Mouse (Mus musculus): ENCODE results near the gene Cxcl1. TPM values are rescaled to one million over a fixed set of nuclear protein-coding genes. Genes with fewer than 3 reads are reported as not detected.
A peak's percentile ranks its signal among the peaks of the same experiment; 100 is the strongest.
"Not testable (repeated sequence)": the region's sequence is repeated elsewhere in the genome, so short reads cannot be mapped to it uniquely, and the experiment has no call there.

Gene Cxcl1
- total RNA-seq (2021) = under 1 TPM in 1 of 2 experiments, not detected in 1; 0.25 TPM
- long read RNA-seq, experiment 1 = 0 reads
- long read RNA-seq, experiment 2 = 0 reads

GRCm38 (mm10) chr5:90890519-90891463, at the start of gene Cxcl1:
Cxcl1 (plus strand) TSS chr5:90891241.
- peak; percentile 72 for DNase-seq (ENCODE audit: low spot score)

GRCm38 (mm10) chr5:90843891-90844290, 47.1 kb upstream of the Cxcl1 start:
- no peak for DNase-seq (ENCODE audit: low spot score)

DNA sequence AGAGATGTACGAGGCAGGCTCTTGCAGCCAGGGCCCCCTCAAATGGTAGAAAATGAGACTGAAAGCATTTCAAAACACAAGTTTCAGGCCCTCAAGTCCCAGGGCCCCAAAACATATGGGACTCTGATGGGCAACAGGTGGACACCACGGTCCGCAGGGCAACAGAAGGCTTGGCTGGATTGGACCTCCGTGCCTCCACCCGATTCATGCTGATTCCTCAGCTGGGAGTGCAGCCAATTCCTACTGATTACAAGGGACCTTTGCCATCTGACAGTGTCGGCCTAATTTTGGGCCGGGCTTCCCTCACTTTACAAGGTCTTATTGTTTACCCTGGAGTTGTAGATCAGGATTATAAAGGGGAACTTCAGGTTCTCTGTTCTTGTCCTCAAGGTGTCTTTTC, 40.9 kb upstream of the Cxcl1 start:
- not testable (repeated sequence) for DNase-seq (ENCODE audit: low spot score)

DNA sequence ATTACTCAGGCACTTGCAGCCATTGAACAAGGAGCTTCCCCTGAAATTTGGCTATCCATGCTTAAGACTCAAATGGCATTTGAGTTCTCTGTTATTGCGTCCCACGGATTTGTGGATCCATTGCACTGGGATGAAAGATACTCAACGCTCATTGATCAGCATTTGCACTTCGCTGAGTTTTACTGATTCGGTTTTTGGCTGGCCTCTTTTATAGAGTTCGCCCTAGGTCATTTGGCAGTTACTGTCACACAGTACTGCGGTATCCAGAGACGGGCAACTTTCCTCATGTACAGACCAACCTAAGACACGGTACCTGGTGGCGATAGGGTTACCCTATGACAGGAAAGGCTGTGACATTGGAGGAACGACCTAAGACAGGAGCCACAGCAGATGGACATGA, 39.6 kb upstream of the Cxcl1 start:
- DNase-seq (ENCODE audit: low spot score) = not testable (repeated sequence)

DNA sequence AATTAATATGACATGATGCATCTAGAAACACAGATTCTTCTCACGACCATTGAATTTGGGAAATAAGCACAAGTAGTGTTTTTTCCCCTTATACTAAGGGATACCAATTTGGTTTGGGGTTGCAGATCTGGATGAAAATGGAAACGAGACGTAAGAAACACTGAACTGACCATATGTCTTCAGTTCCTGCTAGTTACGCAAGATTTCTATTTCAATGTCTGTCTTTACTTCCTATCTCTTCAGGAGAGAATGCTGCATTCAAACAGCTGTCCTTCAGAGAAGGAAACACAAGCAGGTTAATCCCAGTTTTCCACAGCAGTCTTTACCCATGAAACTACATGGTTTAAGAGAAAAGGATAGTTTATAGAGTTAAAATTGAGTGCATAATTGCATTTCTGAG, 37.8 kb upstream of the Cxcl1 start:
- no peak for DNase-seq (ENCODE audit: low spot score)

GRCm38 (mm10) chr5:90855308-90856230, 35.5 kb upstream of the Cxcl1 start:
- no peak for DNase-seq (ENCODE audit: low spot score)

- DNase-seq (ENCODE audit: low spot score) = no peak
Measured at GRCm38 (mm10) chr5:90857463-90857862, 33.6 kb upstream of the Cxcl1 start.

GRCm38 (mm10) chr5:90858429-90858828, 32.6 kb upstream of the Cxcl1 start:
- DNase-seq (ENCODE audit: low spot score) = no peak

- DNase-seq (ENCODE audit: low spot score) = no peak
Measured at GRCm38 (mm10) chr5:90859031-90859430, 32.0 kb upstream of the Cxcl1 start.

GRCm38 (mm10) chr5:90861876-90862375, 29.1 kb upstream of the Cxcl1 start:
- no peak for DNase-seq (ENCODE audit: low spot score)

DNA sequence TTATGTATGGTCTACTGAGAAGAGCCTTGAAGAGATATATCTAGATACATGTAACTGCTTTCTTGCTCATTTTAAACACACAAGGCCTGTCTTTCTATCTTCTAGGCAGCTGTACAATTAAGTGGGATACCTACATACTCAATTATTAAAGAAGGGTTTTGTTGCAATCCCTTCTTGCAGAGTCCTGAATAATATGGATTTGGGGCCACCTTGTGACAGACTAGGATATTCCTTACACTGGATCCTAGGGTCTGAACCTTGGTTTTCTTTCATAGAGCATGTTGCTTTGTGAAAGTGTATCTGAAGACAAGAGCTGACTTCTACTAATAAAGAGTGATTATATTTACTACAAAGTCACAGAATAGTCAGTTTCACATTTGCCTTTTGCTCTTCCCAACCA, 24.3 kb upstream of the Cxcl1 start:
- no peak for DNase-seq (ENCODE audit: low spot score)

- DNase-seq (ENCODE audit: low spot score) = no peak
Measured at GRCm38 (mm10) chr5:90872377-90872776, 18.7 kb upstream of the Cxcl1 start.

GRCm38 (mm10) chr5:90876045-90876444, 15.0 kb upstream of the Cxcl1 start:
- DNase-seq (ENCODE audit: low spot score) = peak; percentile 62

DNA sequence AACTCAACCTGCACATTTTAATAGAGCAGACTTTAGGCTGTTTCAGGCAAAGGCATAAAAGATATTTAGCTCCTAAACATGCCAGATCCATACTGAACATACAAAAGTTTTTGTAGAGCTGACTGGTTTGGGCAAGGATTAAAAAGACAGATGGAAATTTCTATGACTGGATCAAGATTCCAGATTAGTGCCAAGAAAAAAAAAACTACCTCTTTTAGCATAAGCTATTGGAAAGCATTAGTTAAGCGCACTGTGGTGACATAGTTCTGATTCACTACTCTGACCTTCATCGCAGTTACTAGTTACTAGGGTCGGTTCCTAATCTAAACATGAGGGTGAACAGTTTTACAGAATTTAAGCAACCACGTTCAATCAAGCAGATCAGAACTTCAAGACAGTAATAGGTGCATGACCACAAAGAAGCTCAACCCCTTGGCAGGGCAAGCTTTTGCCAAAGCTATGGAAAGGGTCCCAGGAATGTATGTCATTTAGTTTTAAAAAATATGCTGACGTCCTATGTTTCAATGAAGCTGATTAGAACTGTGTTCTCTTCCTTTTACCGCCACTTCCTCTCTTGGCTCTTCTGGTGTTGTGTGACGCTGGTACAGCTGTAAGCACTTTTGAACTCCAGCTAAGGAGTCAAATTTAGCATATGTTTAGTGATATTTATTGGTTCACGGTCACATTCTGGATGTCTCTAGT, 14.4 kb upstream of the Cxcl1 start:
- no peak for DNase-seq (ENCODE audit: low spot score)

DNA sequence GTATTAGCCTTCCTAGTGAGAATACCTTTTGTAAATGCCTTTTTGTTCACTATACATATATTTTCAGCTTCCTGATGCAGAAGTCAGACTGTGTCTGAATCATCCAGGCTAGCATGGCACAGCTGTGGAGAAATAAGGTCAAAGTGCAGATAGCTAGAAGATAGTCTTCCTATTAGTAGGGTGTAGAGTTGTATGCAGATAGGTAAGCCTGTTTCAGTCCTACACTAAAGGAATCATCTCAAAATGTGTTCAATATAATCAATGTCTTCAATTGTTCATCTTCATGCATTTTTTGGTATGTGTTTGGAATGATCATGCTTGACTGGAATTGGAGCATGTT, 13.9 kb upstream of the Cxcl1 start:
- no peak for DNase-seq (ENCODE audit: low spot score)

- no peak for DNase-seq (ENCODE audit: low spot score)
Measured at GRCm38 (mm10) chr5:90879307-90880014, 11.6 kb upstream of the Cxcl1 start.

DNA sequence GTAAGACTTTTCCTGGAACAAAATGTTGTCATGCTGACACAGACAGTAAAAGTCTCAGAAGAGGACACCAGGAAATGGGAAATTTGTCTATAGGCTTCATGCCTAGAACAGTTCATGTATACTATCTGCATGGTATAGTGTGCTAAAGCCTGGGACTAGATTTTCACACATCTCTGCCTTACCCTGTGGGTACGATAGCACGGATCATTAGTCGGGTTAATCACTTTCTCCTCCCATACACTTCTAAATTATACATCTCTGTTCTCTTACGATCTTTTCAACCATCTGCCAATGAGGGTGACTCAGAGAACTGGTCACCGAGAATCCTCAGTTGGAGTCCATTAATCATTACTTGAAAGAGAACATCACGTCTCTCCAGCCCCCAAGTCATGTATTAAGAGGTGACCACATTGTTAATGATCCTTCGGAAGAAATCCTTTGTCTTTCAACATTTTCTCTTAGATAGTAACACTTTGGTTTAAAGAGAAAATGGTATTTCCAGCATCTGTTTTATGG, 10.6 kb upstream of the Cxcl1 start:
- no peak for DNase-seq (ENCODE audit: low spot score)

DNA sequence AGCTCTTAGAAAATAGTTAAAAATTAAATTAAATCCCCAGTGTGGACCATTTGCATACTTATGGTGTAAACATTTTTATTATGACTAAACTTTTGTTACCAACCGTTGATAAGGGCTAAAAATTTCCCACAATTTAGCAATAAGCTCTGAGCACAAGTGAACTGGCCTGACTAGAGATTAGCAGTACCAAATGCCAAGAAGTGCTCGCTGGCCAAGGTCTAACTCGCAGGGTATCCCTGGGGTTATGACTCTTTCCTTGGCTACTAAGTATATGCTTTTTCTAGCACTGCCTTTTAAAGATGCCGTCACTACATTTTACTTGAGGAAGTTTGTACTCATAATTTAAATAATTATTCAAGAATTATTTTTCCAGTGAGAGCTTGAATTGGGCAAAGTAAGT, 10.0 kb upstream of the Cxcl1 start:
- peak; percentile 23 for DNase-seq (ENCODE audit: low spot score)

- DNase-seq (ENCODE audit: low spot score) = no peak
Measured at GRCm38 (mm10) chr5:90881682-90882081, 9.4 kb upstream of the Cxcl1 start.

DNA sequence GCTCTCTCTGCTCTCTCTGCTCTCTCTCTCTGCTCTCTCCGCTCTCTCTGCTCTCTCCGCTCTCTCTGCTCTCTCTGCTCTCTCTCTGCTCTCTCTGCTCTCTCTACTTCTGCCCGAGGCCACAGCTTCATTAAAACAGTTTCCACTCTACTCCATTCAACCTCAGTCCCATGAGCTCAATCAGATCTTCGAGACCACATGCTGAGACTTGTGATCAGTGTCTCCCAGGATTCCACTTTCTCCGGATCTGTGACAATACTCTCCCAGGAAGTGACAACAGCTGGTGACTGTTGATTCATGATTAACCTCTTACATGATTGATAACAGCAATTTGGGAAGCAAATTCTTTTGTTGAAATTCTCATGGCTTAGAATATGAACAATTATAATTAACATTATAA, 8.9 kb upstream of the Cxcl1 start:
- no peak for DNase-seq (ENCODE audit: low spot score)
